Mouse (Mus musculus) fat pad, adult 2 months (tissue): Measurements from ENCODE around the gene Cc2d1a.

Experiments used
- DNase-seq: peaks from one replicate; pipeline ENCODE4 v3.0.0-alpha.2; 2011; ENCODE audit warnings: low read depth, low spot score; ENCODE audit errors: extremely low read depth

Gene Cc2d1a

DNA sequence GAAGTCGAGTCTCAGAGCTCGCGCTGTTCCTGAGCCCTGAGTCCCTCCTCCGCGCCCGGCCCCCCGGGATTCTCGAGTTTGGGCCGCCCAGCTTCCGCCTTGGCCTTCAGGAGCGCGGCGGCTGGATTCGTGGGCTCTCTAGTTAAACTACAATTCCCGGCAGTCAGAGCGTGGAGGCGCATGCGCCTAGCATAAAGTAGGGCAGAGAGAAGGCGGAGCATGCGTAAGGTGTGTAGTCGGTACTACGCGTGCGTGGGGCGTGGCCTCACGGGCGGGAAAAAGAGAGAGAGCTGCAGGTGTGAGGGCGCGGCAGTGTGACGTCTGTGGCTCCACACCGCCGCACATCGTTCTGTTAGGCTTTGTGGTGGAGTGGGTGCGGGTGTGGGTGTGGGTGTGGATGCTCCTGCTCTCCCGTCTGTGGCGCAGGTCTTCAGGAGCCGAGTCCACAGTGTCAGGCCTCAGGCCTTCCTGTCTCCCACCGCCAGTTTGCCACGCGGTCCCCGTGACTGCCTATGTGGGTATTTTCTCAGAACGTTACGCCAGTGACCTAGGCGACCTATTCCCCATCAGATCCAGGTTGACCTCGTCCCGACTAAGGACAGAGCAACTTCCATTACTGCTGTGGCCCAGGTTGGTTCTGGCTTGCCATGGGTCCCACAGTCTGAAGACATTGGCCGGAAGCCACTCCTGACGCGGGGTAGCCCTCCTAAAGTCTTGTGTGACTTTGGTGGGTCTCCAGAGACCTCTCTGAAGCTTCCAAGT lies at the start of gene Cc2d1a, which contains the start of gene 4930432K21Rik:
Gene Cc2d1a, minus strand, starts transcription at position 168 of the 762 bp plus-strand sequence.
Gene 4930432K21Rik, plus strand, starts transcription at position 257 of the 762 bp plus-strand sequence.
- peak; percentile 75 for DNase-seq

DNA sequence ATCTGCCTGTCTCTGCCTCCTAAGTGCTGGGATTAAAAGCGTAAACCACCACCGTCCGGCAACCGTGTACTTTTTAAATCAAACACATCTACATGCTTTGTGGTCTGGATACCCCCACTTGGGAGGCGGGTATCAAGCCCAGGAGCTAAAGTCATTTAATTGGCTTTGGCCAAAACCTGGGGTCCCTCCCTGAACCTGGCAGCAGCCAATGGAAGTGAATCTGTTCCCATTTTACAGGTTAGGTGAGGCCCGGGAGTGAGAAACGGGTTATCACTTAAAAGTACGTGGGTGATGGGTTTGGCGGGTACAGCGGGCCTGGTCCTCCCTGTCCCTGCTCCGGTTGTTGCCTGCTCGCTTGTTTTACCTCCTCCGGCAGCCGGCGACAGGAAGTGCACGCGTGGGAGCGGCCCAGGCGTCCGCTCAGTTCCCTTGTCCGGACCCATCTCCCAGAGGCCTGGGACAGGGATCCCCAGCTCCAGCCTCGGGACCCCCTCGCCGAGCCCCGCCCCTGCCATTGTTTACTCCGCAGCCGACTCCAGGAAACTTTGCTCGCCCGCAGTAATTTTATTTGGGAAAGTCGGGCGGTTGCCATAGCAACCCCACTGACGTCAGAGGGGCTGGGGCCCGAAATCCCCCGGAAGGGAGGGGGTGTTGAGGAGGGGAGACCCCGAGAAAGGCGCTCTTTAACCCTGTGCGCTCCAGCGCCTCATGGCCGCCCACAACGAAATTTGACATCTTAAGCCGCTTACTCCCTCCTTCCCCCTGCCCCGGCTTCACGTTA lies 49.6 kb upstream of the Cc2d1a start:
- DNase-seq: no peak

DNA sequence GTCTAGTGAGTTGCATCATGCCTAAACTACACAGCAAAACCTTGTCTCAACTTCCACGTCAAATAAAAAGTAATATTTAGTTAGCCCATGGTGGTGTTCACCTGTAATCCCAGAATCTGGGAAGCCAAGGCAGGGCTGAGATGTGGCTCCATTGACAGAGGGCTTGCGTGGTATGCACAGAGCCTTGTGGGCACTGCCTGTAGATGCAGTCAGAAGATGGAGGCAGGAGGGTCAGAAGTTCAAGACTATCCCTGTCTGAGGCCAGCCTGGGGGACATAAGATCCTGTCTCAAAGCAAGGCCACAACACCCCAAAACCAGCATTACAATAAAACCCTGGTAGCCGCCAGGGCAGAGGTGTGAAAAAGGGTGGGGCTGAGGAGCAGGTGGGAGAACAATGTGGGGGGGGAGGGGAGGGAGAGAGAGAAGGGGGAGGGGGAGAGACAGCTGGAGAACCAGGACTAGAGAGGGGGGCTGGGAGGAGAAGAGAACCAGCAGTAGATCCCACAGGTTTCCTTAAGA lies 46.5 kb upstream of the Cc2d1a start:
- no peak for DNase-seq

GRCm38 (mm10) chr8:84193566-84193965 lies 45.8 kb upstream of the Cc2d1a start:
- DNase-seq: no peak

DNA sequence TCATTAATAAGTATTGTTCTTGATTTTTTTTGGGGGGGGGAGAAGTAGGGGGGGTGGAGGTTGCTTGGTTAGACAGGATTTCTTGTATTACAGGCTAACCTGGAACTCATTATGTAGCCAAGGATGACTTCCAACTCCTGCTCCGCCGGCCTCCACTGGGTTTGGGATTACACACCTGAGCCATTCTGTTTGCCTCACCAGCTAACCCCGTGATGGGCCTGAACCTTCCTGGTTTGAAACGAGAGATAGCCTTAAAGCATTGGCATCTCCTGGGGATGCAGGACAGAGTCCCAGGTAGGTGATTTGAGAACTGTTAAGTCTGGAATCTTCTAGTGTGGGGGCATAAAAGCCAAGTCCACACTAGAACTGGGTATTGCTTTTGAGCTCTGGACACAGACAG lies 45.4 kb upstream of the Cc2d1a start:
- DNase-seq: no peak

DNA sequence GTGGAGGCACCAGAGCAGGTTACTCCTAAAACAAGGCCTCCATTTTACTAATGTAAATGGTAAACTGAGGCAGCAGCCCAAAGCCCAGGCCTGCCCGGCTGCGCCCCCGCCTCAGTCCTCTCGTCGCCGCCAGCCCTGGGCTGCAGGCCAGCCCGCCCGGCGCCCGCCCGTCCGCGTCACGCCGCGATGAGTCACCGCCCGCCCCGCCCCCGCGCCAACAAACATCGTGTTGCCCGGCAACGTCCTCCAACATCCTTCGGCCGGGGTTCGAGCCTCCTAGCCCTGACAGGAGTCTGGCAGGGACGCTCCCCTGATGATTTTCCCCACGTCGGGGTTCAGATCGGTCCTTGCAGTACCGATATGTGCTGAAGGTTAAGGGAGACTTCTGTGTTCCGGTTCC lies 44.8 kb upstream of the Cc2d1a start:
- no peak for DNase-seq

DNA sequence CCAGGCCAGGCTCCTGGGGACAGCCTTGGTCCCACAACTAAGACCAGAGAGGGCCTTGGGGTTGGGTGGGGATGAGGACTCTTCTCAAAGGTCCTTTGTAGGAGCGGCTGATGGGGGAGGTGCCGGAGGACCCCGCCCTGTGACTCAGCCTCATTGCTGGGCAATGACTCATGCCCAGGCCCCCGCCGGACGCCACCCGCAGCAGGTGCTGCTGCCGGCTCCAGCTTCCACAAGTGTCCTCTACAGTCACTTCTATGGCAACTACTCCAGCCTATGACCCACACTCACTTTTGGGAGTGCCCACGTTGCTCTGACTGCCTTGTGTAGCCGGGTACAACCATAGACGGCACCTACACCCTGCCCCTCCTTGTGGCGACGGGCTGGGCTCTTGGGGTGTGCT lies 44.3 kb upstream of the Cc2d1a start:
- DNase-seq: no peak

- no peak for DNase-seq
Measured at GRCm38 (mm10) chr8:84190191-84190867, 42.6 kb upstream of the Cc2d1a start.

DNA sequence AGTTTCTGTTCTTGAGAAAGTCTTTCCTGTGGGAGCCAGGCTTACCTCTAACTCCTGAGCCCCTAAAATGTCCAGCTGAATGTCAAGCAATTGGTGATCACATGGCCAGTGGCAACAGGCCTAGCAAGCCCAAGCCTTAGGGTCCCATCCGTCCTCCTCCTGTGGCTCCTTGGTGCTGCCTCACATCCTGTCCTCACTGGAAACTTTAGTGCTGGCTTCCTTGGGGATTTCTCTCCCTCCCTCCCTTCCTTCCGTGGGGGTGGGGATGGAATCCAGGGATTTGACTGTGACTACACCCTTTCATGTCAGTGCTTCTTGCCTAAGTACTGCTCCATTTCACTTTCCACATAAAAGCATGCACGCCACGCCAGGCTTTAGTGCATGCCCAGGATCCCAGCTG lies 41.9 kb upstream of the Cc2d1a start:
- DNase-seq: no peak

DNA sequence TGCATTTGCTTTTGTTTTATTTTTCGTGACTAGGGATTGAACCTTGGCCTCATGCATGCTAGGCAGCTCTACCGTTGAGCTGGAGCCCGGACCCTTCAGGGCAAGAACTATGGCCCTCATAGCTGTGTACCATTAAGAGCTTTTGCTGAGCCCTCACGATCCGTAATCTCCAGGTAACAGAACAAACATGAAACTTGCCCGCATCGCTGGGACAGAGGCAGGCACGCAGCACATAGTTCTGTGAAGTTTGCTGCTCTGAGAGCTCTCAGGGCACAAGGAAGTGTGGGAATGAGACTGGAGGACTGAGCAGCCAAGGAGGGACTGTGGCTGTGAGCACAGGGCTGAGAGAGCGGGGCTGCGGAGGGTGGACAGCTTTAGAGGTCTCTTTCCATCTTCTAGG lies 40.9 kb upstream of the Cc2d1a start:
- no peak for DNase-seq

- DNase-seq: no peak
Measured at GRCm38 (mm10) chr8:84187065-84187755, 39.5 kb upstream of the Cc2d1a start.

DNA sequence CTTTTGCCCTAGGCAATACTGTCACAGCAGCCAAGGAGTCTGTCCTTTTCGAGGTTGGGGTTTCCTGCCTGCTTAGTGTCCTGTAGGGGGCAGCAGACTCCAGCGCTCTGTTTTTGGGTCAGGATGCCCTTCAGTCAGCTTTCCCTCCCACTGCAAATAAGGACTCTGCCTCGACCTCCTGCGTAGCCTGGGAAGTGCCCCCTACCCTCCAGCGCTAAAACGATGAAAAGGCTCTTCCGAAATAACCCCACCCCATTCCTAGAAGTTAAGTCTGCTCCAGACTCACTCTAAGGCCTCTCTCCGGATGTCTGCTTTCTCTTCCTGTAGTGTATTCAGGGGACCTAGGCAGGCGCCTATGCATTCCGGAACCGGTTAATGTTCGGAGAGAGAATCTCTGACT lies 38.8 kb upstream of the Cc2d1a start:
- DNase-seq: no peak

- no peak for DNase-seq
Measured at GRCm38 (mm10) chr8:84185117-84185516, 37.4 kb upstream of the Cc2d1a start, which contains the start of gene Nanos3. Nanos3 (minus strand) TSS chr8:84185217.

DNA sequence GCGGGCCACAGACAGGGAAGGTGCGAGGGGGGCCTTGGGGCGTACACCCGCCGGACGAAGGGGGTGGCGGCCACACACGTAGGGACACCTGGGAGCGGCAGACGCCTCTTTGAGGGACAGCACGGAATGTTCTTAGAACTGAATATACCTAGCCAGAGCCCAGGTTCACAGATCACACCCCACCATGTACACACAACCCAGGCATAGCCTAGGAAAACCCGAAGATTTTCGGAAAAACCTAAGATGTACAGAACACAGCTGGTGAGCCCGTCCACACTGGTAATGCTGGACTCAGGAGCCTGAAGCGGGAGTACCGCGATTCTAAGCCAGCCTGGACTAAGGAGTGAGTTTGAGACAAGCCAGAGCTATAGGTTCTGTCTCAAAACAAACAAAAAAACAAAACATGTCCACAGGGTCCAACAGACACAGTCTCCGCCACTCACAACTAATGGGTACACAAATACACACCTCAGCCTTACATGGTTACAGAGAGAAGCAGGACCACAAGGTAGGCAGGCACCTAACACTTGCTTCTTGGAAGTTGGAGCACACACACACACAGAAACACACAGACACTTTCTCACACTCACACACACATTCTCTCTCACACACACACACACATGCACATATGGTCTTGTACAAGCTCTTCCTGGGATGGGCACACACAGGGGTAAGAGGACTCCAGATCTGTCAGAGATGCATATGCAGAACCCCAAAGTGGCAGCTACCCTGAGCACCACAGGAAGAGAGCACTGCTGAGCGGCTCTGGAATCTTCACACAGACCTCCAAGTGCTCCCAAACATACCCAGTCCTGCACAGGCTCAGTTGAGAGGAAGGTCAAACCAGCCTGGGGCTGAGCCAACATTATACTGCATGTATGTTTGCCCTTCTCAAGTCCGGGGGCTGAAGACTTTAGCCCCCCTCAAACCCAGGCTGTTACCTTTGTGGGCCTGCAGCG lies 36.6 kb upstream of the Cc2d1a start:
- no peak for DNase-seq

DNA sequence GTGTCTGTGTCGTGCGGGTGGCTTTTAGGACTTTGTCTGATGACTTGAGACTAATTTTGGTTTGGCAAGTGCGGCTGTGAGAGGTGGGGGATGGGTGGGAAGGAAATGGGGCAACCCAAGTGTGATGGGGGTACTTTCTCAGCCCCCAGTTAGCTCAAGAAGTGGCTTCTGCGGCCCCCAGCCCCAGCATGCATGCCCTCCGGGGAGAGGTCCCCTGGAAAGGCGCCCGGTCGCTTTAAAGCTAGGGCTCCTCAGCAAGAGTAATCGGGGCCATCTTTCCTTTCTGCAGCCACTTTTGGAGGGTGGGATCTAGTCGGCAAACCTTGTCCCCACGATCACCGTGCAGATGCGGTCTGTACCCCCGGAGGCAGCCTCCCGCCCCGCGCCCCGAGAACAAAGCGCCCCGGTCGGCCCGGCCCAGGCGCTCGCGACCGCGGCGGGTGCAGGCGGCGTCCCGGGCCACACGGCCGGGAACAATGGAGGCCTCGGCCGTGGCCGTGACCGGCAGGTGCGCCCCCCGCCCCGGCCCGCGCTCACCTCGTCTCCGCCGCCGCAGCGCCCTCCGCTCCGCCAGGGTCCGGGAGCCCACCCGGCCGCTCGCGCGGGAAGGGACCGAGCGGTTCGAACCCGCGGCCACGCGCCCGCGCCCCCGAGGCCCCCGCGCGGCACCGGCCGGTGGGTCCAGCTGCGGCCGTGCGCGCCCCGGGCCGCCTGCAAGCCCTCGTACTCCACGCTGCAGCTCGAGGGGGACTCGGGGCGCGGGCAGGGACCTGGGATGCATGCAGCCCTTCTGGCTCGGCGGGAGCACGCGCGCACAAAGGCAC lies 35.7 kb upstream of the Cc2d1a start:
- no peak for DNase-seq

GRCm38 (mm10) chr8:84182833-84183232 lies 35.1 kb upstream of the Cc2d1a start:
- DNase-seq: no peak

DNA sequence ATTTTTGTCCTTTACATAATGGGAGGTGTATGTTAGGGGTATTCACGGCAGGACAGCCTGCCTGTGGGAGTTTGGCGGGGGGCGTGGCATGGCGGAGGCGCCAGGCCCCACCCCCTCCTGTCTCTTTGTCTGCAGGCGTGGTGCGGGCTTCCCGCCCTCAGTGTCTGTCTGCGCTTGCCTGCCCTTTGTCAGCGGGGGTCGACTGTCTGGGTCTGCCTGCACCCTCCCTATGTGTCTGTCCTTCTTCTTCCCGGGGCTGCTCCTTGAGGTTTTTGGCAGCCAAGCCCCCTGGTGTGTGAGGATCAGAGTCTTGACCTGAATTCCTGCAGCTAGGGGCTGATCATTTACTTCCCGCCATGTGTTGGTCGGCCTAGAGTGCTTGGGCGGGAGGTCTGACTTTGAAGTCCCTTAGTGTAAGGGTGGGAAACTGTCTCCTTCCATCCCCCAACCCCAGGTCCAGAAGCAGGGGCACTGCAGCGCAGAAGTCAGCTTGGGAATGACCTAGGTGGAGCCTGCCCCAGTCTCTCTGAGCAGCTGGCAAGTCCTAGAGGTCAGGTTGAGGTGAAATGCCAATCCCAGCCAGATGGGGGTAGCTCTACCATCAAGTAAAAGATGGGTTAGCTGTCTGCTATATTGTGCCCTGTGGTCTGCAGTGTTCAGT lies 32.9 kb upstream of the Cc2d1a start:
- DNase-seq: no peak

DNA sequence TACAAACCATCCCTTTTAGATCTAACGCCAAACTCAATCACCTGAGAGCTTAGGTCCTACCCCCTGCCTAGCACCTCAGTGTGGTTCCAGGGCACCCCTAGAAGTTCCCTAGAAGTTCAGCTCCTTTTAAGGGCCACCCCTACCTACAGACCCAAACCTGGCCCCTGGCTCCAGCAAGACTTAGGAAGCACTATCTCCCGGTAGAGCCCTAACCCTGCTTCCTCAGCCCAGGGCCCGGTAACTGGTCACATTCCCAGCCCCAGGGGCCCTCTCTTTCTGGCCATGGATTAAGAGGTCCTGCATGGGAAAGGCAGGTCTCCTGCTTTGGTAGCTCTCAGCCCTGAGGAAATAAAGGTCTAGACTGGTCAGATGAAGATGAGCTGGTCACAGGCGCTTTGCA lies 32.2 kb upstream of the Cc2d1a start:
- no peak for DNase-seq
